Mouse (Mus musculus) left cerebral cortex, postnatal 4 days (tissue): Measurements from ENCODE around the gene Vmn2r84. TPM values are rescaled to one million over a fixed set of nuclear protein-coding genes. Genes with fewer than 3 reads are reported as not detected.

Experiments used
- total RNA-seq, 2 experiments: library from RNA; stranded (reverse); gene quantifications; 2 replicates each; pipeline ENCODE4 v1.2.3; 2021

The Vmn2r84 gene
- total RNA-seq, 2 experiments from 2014 or later: 0.10 to 0.12 TPM

Other genes starting within 250 kb of the Vmn2r84 start
- not detected for gene Olfr825, start 227.6 kb downstream of the Vmn2r84 start, total RNA-seq
- gene Olfr826, start 210.1 kb downstream of the Vmn2r84 start, total RNA-seq: not detected
- gene Olfr827, start 179.9 kb downstream of the Vmn2r84 start, total RNA-seq: not detected
- gene Neurod4, start 114.1 kb downstream of the Vmn2r84 start, total RNA-seq: not detected
- 1 to 10 TPM in 1 of 2 experiments, under 1 TPM in 1; 0.56 to 2.6 TPM for gene Tespa1, start 71.5 kb downstream of the Vmn2r84 start, total RNA-seq
- gene Vmn2r85, start 35.4 kb upstream of the Vmn2r84 start, total RNA-seq: under 1 TPM; 0.20 to 0.32 TPM
- gene Vmn2r86, start 61.7 kb upstream of the Vmn2r84 start, total RNA-seq: under 1 TPM; 0.12 TPM
- under 1 TPM; 0.32 to 0.66 TPM for gene Vmn2r87, start 103.1 kb upstream of the Vmn2r84 start, total RNA-seq